Mouse (Mus musculus): ENCODE measurements around the gene Tgm1.
A peak's percentile ranks its signal among the peaks of the same experiment; 100 is the strongest.

The Tgm1 gene

GRCm38 (mm10) chr14:55713729-55714122 is at the start of gene Tgm1:
Tgm1 (minus strand) TSS chr14:55713926.
- no peak for DNase-seq

- peak; percentile 57 for DNase-seq
These were observed 49.4 kb upstream of the Tgm1 start for GRCm38 (mm10) chr14:55763166-55763565.

- peak; percentile 76 for DNase-seq
These were observed 48.5 kb upstream of the Tgm1 start for GRCm38 (mm10) chr14:55762001-55762821.

GRCm38 (mm10) chr14:55761163-55761562 is 47.4 kb upstream of the Tgm1 start, which contains the start of gene Ltb4r2:
Ltb4r2 (plus strand) TSS chr14:55761428.
- no peak for DNase-seq

DNA sequence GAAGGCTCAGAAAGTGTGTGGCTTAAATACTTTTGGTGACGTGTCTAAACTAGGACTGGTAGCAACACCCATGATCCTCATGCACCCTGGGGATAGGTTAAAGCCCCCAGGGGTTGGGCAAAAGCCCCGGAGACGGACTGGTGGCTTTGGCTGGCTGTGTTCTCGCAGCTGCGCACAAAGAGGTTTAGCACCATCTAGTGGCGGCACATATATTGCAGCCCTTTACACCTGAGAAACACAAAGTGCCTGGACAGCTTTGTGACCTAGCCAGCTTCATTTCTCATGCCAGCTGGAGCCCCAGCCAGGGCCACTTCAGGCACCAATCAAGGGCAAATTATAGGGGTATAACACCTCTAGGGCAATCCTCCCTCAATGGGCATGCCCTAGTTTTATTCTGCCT is 46.4 kb upstream of the Tgm1 start:
- peak; percentile 91 for DNase-seq

- DNase-seq = peak; percentile 81
These were observed 44.6 kb upstream of the Tgm1 start, which contains the start of gene Cideb for GRCm38 (mm10) chr14:55758363-55758784. Cideb (minus strand) TSS chr14:55758458.

DNA sequence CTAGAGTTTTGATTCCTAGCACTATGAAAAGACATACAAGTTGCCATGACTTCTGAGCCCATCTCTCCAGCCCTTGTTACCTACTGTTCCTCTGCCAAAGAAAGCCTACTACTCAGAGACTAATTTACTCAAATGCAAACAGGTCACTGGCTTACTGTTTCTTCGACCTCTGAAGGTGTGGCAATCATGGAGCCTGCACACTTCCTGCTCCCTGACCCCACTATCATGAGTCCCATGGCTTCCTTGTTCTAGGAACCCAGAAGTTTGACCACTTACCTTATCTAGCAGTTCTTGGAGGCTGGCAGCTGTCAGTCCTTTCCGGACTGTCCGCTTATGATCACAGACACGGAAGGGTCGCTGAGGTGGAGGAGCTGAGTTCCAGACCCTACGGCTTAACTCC is 43.8 kb upstream of the Tgm1 start:
- no peak for DNase-seq

- DNase-seq = no peak
These were observed 33.5 kb upstream of the Tgm1 start for GRCm38 (mm10) chr14:55747051-55747847.

GRCm38 (mm10) chr14:55745861-55746237 is 32.1 kb upstream of the Tgm1 start:
- DNase-seq = no peak

GRCm38 (mm10) chr14:55745180-55745860 is 31.6 kb upstream of the Tgm1 start, which contains the start of the genes Dhrs1 and Nop9:
Dhrs1 (minus strand) TSS chr14:55745690.
Nop9 (plus strand) TSS chr14:55745693.
- peak; percentile 91 for DNase-seq

DNA sequence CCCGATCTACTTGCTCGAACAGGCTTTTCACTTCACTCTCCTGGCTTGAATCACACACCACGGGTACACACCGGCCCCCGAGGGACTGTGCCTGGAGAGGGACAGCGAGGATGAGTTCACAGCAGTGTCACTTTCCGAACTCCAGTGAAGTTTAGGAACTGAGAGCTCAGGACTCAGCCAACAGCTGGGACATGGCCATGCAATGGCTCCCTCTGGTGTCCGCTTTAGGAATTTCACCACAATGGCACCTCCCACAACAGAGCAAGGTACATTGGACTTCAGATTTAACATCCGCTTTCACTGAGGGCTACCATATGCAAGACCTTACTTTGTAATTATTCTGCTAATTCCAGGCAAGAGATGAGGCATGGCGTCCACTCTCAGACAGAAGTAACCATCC is 30.0 kb upstream of the Tgm1 start:
- peak; percentile 92 for DNase-seq

DNA sequence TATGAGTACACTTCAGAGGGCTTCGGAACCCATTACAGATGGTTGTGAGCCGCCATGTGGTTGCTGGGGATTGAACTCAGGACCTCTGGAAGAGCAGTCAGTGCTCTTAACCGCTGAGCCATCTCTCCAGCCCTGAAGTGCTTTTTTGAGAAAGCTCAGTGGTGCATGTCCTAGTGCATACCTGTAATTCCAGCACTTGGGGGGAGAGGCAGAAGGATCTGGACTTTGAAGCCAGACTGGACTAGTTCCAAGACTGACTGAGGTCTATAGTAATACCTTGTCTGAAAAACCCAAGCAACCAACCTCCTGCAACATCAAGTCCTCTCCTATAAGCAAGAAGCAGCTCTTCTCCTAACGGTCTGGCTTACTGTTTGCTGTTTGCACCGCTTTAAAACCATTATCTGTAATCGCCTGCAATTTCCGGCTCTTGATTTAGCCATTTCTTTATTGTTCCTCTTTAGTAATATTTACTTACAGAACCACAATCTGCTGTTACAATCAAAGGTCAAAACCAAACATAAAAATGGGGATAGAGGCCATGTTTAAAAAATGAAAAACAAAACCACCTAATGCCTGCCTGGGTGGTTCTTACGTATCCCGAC is 23.5 kb upstream of the Tgm1 start:
- no peak for DNase-seq

DNA sequence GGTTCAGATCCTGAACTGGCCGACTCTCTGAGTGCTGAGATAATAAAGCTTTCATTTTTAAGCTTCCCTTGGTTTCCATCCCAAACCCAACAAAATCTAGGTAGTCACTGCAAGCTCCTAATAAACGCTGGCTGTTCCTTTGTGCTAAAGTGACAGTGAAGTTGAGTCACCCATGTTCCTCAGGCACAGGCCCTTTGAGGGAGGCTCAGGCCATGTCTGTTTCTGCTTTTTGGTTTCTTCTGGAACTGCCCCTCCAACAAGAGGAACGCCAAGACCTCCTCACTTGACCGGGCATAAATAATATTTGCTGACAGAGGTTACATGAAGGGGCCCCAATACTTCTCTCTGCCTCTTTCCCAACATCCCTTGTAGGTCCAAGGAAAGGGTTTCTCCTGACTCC is 22.0 kb upstream of the Tgm1 start:
- DNase-seq = no peak

DNA sequence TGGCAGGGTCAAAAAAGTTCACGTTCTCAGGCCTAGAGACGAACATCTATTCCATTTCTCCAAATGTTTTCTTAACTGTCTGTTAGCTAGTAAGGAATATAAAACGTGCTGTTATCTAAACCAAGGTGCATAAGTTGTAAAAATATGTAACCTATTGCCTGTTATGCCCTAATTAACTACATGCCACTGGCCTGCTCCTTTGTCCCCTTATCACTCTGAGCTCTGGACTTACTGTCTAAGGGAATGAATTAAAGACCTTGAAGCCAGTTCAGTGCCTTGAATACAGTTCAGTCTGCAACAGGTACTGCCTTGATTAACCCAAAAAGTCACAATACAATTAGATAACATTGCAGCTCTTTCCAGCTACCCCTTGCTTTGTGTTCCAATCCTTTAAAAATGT is 21.6 kb upstream of the Tgm1 start:
- no peak for DNase-seq

DNA sequence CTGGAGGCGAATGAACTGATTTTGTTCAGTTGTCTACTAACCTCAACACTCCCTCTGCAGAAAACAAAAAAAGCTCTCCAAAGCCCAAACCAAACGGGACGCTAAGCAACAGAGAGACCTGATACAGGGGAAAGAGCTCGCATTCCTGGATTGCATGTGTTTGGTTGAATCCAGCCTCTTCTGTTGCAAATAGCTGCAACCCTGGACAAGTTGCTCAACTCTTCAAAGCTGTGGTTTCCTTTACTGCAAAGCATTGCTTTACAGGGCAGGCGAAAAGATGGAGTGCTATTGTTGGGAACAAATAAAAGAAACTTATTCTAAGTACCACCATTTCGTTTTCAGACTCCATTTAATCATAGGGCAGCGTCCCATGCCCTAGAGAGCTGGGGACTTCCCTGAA is 21.1 kb upstream of the Tgm1 start:
- no peak for DNase-seq

DNA sequence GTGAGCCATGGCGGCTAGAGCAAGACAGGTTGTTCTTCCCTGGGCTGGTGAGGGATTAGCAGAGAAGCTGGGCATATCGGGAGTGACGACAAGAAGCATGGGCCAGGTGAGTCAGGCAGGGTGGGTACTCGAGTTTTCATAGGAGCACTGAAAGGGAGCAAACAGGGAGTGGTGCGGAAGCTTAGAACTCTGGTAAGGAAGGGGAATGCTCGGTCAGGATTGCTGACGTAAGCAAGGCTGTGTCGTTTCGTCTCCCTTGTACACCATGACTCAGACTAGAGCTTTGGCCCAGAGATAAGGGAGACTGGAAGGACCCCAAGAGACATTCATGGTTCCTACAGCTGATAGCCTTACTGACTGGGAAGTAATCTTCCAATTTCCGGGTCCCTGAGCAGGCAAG is 20.2 kb upstream of the Tgm1 start:
- no peak for DNase-seq

GRCm38 (mm10) chr14:55730531-55731032 is 16.9 kb upstream of the Tgm1 start:
- DNase-seq = no peak

DNA sequence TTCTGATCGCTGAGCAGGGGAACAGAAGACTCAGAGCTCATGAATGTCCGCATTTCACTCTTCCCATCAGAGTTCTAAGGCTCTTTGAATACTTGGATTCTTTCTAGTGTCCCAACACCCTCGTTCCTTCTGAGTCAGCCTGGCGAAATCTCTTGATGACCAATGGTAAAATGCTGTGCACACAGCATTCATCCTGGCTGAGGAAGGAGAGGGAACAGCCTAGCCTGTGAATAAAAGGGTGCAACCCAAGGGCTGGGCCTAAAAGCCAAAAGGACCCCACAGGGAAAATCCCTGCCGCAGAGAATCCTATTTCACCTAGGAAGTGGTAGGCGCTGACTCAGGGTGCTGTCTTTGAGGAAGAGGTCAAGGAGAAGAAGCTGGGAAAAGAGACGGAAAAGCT is 16.4 kb upstream of the Tgm1 start:
- DNase-seq = no peak

DNA sequence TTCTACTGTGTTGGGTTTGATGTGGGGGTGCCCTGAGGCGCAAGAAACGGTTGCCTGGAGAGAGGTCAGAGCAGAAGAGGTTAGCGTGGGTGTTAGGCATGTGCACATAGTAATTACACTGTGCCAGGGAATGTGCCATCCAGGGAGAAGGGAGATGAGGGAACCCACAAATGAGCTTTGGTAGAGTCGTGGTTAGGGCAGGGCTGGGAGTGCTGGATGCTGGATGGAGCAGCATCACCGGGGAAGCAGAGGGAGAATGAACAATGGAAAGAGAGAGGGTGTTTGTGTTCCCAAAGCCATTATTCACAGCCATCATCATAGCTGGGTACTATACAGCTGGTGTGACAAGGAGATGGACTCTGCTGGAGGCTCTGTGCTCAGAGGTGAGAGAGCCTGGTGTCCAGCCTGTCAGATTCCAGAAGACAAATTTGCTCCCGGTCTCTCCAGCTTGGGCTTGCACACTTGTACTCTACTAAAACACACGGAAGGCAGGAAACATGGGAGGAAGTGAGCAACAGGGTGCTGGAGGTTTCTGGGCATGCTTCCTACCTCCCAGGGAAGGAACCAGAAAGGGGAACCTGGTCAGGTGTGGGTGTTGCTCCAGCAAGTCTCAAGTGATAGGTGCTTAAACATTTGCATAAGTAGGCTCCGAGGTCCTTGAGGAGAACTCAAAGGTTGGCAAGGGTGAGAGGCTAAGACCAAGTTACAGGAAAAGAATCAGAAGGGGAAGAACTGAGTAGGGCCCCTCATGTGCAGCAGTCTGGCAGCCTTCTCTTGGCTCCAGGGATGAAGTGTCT is 14.4 kb upstream of the Tgm1 start:
- DNase-seq = no peak

- DNase-seq = no peak
These were observed 12.5 kb upstream of the Tgm1 start for GRCm38 (mm10) chr14:55726261-55726660.

DNA sequence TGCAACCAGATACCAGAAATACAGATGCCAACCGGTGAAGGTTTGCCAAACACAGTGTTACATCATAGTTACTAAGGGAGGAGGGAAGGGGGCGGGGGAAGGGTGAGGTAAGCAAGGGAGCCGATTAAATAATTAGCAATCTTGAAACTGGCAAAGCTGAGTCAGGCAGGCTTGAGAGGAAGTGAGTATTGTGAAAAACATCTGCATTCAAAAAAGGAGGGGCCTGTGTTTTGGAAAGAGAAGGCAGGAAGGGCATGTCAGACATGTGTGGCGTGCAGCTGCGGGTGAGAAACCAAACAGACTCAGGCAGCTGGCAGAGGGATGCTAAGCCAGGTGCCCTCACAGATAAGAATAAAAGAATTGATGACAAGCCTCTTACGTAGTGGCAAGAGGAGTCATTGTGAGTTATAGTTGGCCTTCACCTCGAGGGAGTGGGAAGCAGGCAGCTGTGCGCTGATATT is 10.7 kb upstream of the Tgm1 start:
- peak; percentile 57 for DNase-seq

DNA sequence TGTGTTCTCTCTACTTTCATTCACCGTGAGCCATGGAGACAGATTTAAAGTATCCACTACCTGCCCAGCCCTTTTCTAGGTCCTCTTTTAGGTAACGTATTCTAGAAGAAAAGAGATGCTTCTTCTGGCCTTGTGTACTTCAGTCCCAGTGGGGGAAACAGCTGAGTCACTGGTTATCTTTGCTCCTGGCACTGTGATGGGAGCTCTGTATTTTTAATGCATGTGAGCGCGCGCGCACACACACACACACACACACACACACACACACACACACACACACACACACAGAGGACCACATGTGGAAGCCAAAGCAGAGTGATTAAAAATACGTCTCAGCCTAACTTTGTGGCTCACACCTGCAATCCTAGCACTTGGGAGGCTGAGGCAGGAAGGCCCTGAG is 9.7 kb upstream of the Tgm1 start:
- DNase-seq = no peak

Data from lung, postnatal 10 days (tissue).